Mouse (Mus musculus) olfactory bulb, adult 2 months (tissue): ENCODE measurements around the gene Gm49661. TPM values are rescaled to one million over a fixed set of nuclear protein-coding genes. Genes with fewer than 3 reads are reported as not detected.
A peak's percentile ranks its signal among the peaks of the same experiment; 100 is the strongest.

Source experiments
- H3K27ac ChIP-seq: fragments of 200-500 bp; 2 replicates; pipeline ENCODE4 v1.5.1; 2012; ENCODE audit warnings: low read depth, low read length; ENCODE audit not compliant: insufficient read depth
- H3K4me1 ChIP-seq: fragments of 200-500 bp; 2 replicates; pipeline ENCODE4 v1.6.1; 2012; ENCODE audit warnings: low read length; ENCODE audit not compliant: control insufficient read depth, insufficient read depth
- H3K4me3 ChIP-seq: fragments of 200-500 bp; 2 replicates; pipeline ENCODE4 v1.5.1; 2012; ENCODE audit warnings: mild to moderate bottlenecking, low read depth, low read length, moderate library complexity; ENCODE audit not compliant: insufficient read depth
- CTCF ChIP-seq: fragments of 200-500 bp; IDR thresholded peaks from 2 replicates; pipeline ENCODE4 v1.5.1; 2012; ENCODE audit warnings: low read depth, mild to moderate bottlenecking, low read length, moderate library complexity; ENCODE audit not compliant: insufficient read depth
- POLR2A ChIP-seq: fragments of 200-500 bp; IDR thresholded peaks from 2 replicates; pipeline ENCODE4 v1.6.1; 2012; ENCODE audit warnings: mild to moderate bottlenecking, low read depth, low read length, moderate library complexity; ENCODE audit not compliant: insufficient read depth
- WGBS: fragments of 180-500 bp; shearing (Covaris S2); methylation state at CpG from one replicate; pipeline ENCODE4 v1.1.7; 2018; 5-methylcytosine and 5-hydroxymethylcytosine counted together
- polyA plus RNA-seq: library from polyadenylated mRNA; stranded (reverse); fragments of >200 nt; gene quantifications from 2 replicates; pipeline ENCODE4 v1.2.4, GENCODE M21; 2012; ENCODE audit warnings: low replicate concordance; ENCODE audit not compliant: missing spikeins, insufficient read depth, insufficient read length

Gm49661 gene
- polyA plus RNA-seq, 1 experiment: not detected

DNA sequence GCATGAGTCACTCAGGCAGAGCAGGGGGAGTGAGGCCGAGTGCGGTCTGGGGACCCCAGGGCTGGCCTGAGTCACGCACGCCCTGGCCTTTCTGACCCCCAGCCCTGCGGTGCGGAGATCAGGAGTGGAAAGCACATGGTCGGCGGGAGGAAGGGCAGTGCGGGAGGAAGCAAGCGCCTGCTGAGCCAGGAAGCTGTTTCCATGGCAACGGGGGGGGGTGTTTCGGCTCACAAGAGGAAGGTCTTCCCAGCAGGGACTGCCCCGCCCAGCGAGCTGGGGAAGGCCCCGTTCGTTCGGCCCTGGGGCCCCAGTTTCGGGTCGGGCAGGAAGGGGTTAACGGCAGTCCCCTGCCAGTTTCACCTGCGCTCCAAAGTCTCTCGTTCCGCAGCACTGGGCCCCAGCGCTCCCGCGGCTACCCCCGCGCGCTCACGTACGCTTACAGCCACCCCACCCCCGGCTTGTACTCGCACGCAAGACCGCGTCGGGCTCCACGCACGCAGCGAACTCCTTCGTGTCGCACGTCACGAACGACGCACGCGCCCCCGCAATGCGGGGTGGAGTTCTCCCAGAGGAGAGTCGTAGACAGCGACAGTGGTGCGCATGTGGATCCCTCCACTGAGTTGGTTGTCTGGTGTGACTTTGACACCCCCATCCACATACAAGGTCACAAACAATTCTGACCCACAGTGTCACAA, 16.6 kb upstream of the Gm49661 start:
- TF ChIP-seq CTCF (no peak), POLR2A (peak; percentile 85)
- under 1% methylated on average over 52 of the region's 53 CpGs for WGBS
- Histone ChIP-seq H3K4me1 (peaks cover 26% of the 10 kb centered on the region), H3K4me3 (peak overlapping the region; percentile 77), H3K27ac (peak overlapping the region; percentile 100)

DNA sequence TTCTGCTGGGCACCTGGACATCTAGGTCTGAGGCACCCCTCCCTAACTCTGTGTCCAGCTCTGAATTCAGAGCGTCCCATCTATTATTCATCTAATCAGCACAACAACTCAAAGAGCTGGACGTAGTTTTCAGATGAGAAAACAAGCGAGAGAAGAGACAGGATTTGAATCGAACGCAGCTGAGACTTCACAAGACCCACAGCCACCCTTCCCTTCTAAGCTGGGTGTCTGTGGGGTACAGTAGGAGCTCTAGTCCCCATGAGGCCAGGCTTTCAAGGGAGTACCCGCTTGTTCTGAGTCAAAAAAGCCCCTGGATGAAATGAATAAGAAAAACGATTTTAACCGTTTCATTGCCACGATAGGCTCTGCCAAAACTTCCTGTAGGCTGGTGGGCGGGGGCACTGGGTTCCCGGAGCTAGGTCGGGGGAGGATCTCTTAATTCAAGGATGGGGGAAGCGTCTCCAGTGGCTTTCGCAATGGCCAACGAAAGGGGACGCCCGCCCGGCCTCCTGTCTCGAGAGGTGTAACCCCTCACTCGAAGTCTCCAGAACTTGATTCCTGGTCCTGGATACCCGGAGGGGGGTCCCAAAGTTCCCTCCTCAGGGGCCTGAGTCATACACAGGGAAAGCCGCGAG, 15.9 kb upstream of the Gm49661 start:
- Histone ChIP-seq H3K27ac (peak overlapping the region; percentile 100), H3K4me1 (peaks cover 26% of the 10 kb centered on the region), H3K4me3 (peak overlapping the region; percentile 77)
- WGBS: 2% methylated on average over 23 of the region's 23 CpGs
- no peak for TF ChIP-seq CTCF
- TF ChIP-seq POLR2A: no peak

DNA sequence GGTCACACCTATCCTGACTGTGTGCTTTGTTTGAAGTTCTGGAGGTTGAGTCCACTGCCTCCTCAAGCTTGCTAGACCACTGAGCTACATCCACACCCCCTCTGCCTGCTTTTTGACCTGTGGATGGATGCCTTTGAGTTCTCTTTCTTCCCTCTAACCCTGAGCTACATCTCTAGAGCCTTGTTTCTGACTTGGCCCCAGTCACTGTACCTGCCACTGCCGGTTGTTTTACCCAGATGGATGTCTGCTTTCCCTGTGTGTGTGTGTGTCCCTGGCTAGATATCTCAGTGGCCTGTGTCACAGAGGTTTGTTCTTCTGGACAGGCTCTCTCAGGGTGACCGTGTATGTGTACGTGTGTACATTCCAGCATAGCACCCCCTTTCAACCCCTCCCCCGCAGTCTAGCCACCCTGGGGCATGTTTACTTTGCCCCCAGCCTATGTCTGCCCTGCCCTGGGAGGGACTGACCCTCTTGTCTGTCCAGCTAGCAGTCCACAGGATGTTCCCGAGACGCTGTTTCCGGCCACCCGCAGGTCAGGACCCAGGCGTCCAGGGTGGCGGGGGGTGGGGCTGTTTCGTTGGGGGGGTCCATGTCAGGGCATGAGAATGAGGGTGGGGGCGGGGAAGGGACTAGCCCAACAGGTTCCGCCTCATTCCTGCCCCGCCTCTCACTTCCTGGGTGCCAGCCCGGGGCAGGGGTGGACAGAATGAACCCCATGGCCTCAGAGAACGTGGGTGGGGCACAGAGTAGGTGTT, 15.2 kb upstream of the Gm49661 start:
- TF ChIP-seq POLR2A: no peak
- 19% methylated on average over 15 of the region's 16 CpGs for WGBS
- Histone ChIP-seq H3K27ac (no peak overlapping the region), H3K4me3 (0 out of 2 replicates have a peak overlapping the region, but pooled peaks have one; percentile 77), H3K4me1 (peaks cover 32% of the 10 kb centered on the region)

DNA sequence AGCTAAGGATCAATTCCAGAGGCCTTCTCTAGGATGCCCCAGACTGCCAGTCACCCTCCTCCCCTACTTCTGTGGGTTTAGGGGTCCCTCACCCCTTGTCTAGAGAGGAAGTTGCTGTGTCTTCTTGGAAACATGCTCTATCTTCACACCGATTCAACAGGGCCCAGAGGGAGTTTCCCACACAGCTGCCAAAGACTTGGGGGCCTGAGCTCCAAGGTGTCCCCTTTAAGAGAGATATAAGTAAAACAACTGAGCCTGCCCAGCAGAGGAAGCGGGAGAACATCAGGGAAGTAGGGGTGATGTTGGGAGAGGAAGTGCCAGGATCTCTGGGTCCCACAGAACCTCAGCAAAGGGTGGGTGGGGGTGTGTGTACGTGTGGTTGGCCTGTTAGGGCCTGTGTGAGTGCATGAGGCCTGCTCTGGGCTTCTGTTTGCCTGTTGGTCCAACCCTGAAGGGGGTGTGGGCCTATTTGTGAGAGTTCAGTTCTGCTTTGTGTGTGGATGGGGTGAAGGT, 13.3 kb upstream of the Gm49661 start:
- WGBS: 69% methylated on average over 3 of the region's 3 CpGs
- peaks cover 32% of the 10 kb centered on the region for H3K4me1 ChIP-seq
- no peak for TF ChIP-seq CTCF
- no peak for TF ChIP-seq POLR2A
- no peak overlapping the region for H3K27ac ChIP-seq
- no peak overlapping the region for H3K4me3 ChIP-seq

DNA sequence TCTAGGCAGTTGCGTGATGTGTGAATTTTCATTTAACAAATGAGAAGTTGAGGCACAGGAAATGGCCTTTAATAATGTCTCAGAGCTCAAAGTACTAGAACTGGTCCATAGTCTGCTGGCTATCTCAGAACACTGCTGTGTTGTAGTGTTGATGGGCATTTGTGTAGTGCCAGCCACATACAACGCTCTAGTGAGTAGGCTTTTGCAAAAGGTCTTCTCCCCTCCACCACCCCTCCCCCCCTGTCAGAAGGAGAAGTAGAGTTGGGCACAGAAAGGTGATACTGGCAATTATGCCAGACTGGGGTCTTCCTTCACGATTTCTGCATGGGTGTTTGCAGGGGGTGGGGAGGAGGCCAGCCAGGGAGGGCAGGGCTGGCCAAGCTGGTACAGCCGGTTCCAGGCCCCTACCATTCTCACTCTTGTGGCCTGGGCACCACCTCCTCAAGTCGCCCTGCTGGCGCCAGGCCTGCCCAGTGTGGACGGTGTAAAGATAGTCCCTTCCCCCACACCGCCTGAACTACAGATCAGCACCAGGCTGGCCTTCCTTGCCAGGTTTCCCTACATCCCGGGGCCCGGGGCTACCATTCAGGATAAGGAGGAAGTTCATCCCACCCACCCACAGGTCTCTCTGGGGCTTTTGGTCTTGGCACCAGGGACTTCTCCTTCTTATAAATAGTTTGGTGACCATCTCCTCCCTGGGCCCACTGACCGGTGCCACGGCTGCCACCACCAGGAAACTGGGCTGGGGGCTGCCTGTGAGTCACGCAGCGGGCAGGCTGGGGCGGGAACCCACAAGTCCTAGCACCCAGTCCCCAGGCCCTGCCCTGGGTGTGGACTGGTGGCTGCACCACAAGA, 12.6 kb upstream of the Gm49661 start:
- TF ChIP-seq CTCF (no peak), POLR2A (no peak)
- no peak overlapping the region for H3K4me3 ChIP-seq
- H3K4me1 ChIP-seq: peaks cover 32% of the 10 kb centered on the region
- WGBS: 80% methylated on average over 15 of the region's 15 CpGs
- H3K27ac ChIP-seq: no peak overlapping the region

DNA sequence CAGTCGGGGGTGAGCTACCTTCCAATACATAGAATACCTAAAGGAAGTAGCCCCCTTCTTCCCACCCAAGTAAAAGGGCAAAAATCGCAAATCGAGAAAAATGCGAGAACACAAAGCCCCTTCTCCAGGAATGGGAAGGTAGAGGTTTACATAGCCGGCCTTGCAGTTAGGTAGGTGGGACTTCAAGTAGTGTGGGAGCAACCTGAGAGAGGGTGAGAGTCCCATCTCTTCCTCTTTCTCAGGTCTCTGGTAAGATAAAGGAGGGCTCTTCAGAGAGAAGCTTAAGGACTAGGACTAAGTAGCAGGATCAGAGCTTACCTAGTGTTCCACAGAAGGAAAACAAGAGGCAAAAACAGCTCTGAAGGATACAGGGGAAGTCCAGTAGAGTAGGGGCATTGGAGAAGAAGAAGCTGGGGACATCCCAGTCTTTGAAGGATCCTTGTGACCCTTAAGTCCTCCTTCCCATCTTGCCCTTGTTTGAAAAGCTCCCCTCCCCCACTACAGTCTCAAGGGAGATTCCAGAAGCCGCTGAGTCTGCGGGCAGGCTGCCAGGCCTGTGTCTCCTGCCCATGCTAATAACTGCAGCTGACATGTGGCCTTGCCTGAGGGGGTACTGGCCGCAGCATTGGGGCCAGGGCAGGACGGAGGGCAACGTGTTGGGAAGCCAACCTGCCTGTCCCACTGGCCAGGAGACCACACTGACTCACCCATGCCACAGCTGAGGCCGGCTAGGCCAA, 11.6 kb upstream of the Gm49661 start:
- WGBS: 38% methylated on average over 11 of the region's 11 CpGs
- H3K27ac ChIP-seq: peak overlapping the region; percentile 4; the same call in 1 of the 2 replicates
- H3K4me1 ChIP-seq: peaks cover 37% of the 10 kb centered on the region
- H3K4me3 ChIP-seq: no peak overlapping the region
- TF ChIP-seq POLR2A (no peak), CTCF (no peak)

DNA sequence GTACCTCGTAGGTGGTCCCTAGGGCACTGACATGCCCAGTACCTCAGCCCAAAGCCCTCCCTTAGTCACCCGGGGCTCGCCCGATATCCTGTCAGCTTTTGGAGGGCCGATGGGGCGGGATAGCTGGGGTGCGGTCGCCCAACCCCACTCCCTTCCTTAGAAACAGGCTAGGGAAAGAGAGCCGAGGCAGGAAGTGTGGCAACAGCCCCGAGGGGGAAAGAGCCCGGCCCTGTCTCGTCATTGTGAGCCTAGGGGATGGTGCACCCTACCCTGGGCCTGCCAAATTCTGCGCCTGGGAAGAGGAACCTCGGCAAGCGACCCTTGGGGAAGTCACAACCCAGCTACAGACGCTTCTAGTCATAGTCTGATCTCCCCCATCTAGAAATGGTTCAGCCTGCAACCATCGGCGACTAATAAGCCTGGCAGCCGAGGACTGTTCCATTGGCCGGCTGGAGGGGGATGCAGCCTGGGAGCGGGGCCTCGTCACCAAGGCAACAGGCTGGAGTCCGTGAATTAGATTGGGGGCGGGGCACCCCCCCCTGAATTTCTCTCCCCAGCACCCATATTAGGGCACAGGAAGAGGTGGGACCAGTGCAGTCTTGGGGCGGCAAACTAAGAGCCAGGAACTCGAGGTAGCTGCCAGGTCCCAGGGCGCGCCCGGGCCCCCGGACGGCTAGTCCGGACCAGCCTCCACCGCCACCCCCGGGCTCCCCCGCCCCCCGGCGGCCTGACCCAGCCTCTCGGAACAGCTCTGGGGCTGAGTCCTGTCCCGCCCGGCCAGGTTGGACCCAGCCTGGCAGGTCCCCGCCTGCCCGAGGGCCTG, 10.6 kb upstream of the Gm49661 start:
- Histone ChIP-seq H3K4me3 (peak overlapping the region; percentile 45), H3K4me1 (peaks cover 29% of the 10 kb centered on the region), H3K27ac (peak overlapping the region; percentile 95)
- TF ChIP-seq POLR2A: peak; percentile 39; the same call in 1 of the 2 replicates
- TF ChIP-seq CTCF: no peak
- 3% methylated on average over 37 of the region's 42 CpGs for WGBS
